Mouse (Mus musculus) heart, postnatal 0 days (tissue): ENCODE data around the gene Cdon.

Experiments
- CTCF ChIP-seq: IDR thresholded peaks from 2 replicates; pipeline ENCODE4 v1.5.1; 2016; ENCODE audit warnings: antibody characterized with exemption, control low read depth, low read depth
- EP300 ChIP-seq: IDR thresholded peaks from 2 replicates; pipeline ENCODE4 v1.6.1; 2016; ENCODE audit warnings: antibody characterized with exemption, low read depth

DNA sequence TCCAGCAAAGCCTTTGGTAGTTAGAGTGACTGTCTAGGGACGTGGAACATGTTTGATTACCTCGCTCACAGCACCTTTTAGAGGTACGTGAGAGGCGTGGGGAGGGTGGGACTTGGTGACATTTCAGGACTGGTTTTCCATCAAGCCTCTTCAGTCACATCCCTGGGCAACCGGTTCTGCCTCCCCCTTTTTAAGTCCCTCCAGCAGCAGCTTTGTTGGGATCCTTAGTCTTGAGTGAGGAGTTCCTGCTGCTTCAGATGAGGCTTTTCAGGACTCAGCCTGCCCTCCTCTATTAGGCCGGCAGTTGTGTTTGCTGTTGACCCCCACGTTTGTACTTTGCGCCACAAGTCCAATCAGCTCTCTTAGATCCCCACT is 23.6 kb downstream of the Cdon start:
- TF ChIP-seq CTCF = no peak
- TF ChIP-seq EP300 = no peak
